Mouse (Mus musculus) hindbrain, embryonic 11.5 days (tissue): ENCODE results near the gene Dock4. TPM values are rescaled to one million over a fixed set of nuclear protein-coding genes. Genes with fewer than 3 reads are reported as not detected.
A peak's percentile ranks its signal among the peaks of the same experiment; 100 is the strongest.

Experiments
- ATAC-seq: fragments of 200-750 bp; cut with Nextera tagmentation; 2 replicates; pipeline ENCODE4 v1.8.0; 2017; ENCODE audit warnings: mild to moderate bottlenecking, moderate TSS enrichment, moderate library complexity; ENCODE audit not compliant: low FRiP score
- DNase-seq: peaks from one replicate; pipeline ENCODE4 v3.0.0-alpha.2; 2015; ENCODE audit warnings: low spot score
- H3K27ac ChIP-seq: fragments of 300-500 bp; sonication (generic); 2 replicates; pipeline ENCODE4 v1.5.1; 2014; ENCODE audit warnings: mild to moderate bottlenecking, low read depth, low read length
- H3K27me3 ChIP-seq: fragments of 300-500 bp; sonication (generic); 2 replicates; pipeline ENCODE4 v1.6.1; 2014; ENCODE audit warnings: mild to moderate bottlenecking, low read length, moderate library complexity, mixed read lengths; ENCODE audit not compliant: control insufficient read depth, insufficient read depth
- H3K36me3 ChIP-seq: fragments of 300-500 bp; sonication (generic); 2 replicates; pipeline ENCODE4 v1.6.1; 2014; ENCODE audit warnings: mild to moderate bottlenecking, low read length, moderate library complexity, mixed read lengths; ENCODE audit not compliant: control insufficient read depth, insufficient read depth
- H3K4me1 ChIP-seq: fragments of 300-500 bp; sonication (generic); replicated peaks from 2 replicates; pipeline ENCODE4 v1.6.1; 2014; ENCODE audit warnings: low read length, mixed read lengths; ENCODE audit not compliant: control insufficient read depth, insufficient read depth
- H3K4me2 ChIP-seq: fragments of 300-500 bp; sonication (generic); replicated peaks from 2 replicates; pipeline ENCODE4 v1.6.1; 2014; ENCODE audit warnings: mild to moderate bottlenecking, low read depth, low read length
- H3K4me3 ChIP-seq: fragments of 300-500 bp; sonication (generic); 2 replicates; pipeline ENCODE4 v1.5.1; 2014; ENCODE audit warnings: low read depth, low read length
- H3K9ac ChIP-seq: fragments of 300-500 bp; sonication (generic); 2 replicates; pipeline ENCODE4 v1.6.1; 2014; ENCODE audit warnings: low read depth, low read length
- H3K9me3 ChIP-seq: fragments of 300-500 bp; sonication (generic); 2 replicates; pipeline ENCODE4 v1.6.1; 2016; ENCODE audit warnings: low read length; ENCODE audit not compliant: control insufficient read depth
- WGBS: fragments of 180-500 bp; shearing (Covaris S2); extraction: QIAGEN DNeasy Blood & Tissue Kit; methylation state at CpG from one replicate; pipeline ENCODE4 v1.1.7; 2014; 5-methylcytosine and 5-hydroxymethylcytosine counted together
- polyA plus RNA-seq: library from polyadenylated mRNA; unstranded; fragments of >200 nt; fragmentation: Nextera tagmentation; extraction: Ambion mirVana; gene quantifications from 2 replicates; pipeline ENCODE4 v1.2.1, GENCODE M21; 2014

The Dock4 gene
- 19.8 and 29.4 TPM in 2 replicates for polyA plus RNA-seq

- no peaks in the 10 kb centered on the region for H3K36me3 ChIP-seq
- peak within 1 kb of the TSS; percentile 90 for H3K9ac ChIP-seq
- WGBS, result under 1% methylated on average over 71 of the region's 80 CpGs
- peak within 1 kb of the TSS; percentile 73 for H3K4me2 ChIP-seq
- DNase-seq (peak; percentile 99), ATAC-seq (peak; percentile 98)
- H3K9me3 ChIP-seq, result no peaks in the 10 kb centered on the region
- peak within 1 kb of the TSS; percentile 94 for H3K27ac ChIP-seq
- H3K27me3 ChIP-seq, result no peaks in the 10 kb centered on the region
- H3K4me1 ChIP-seq, result no peaks in the 10 kb centered on the region
- H3K4me3 ChIP-seq, result peak within 1 kb of the TSS; percentile 73
Measured at GRCm38 (mm10) chr12:40445648-40446449, at the start of gene Dock4, which contains the start of gene Zfp277. Gene Dock4 (plus strand): TSS chr12:40445952. Gene Zfp277 (minus strand): TSS chr12:40445902.

- no peak overlapping the region for H3K27ac ChIP-seq
- no peaks in the 10 kb centered on the region for H3K36me3 ChIP-seq
- no peaks in the 10 kb centered on the region for H3K4me1 ChIP-seq
- ATAC-seq (no peak), DNase-seq (no peak)
- no peaks in the 10 kb centered on the region for H3K27me3 ChIP-seq
- H3K4me3 ChIP-seq, result no peak overlapping the region
- H3K9me3 ChIP-seq, result no peaks in the 10 kb centered on the region
- no peak overlapping the region for H3K4me2 ChIP-seq
- no peak overlapping the region for H3K9ac ChIP-seq
- 80% methylated on average over 2 of the region's 2 CpGs for WGBS
Measured at GRCm38 (mm10) chr12:40398916-40399315, 46.8 kb upstream of the Dock4 start.

DNA sequence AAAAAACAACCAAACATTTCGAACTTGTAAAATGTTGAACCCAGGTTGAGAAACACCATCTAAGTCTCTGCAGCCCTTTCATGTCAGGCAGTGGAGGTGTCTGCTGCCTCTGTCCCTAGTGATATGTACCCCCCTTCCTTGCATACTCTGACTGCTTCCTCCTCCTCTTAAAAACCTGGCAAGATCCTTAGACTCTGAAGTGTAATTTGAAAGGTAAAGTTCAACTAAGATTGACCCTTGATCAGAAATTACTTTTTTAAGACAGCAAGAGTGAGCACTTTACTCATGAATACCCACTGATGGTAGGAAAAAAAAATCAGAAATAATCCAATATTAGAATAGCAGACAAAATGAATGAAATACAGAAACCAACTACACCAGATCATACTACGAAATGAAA is 46.4 kb upstream of the Dock4 start:
- WGBS, result 92% methylated on average over 2 of the region's 2 CpGs
- Histone ChIP-seq H3K4me1 (no peaks in the 10 kb centered on the region), H3K9me3 (no peaks in the 10 kb centered on the region), H3K4me2 (no peak overlapping the region), H3K36me3 (no peaks in the 10 kb centered on the region), H3K4me3 (no peak overlapping the region), H3K9ac (no peak overlapping the region), H3K27ac (no peak overlapping the region), H3K27me3 (no peaks in the 10 kb centered on the region)
- DNase-seq, result no peak
- ATAC-seq, result no peak

- no peaks in the 10 kb centered on the region for H3K9me3 ChIP-seq
Measured at GRCm38 (mm10) chr12:40399812-40400211, 45.9 kb upstream of the Dock4 start.

DNA sequence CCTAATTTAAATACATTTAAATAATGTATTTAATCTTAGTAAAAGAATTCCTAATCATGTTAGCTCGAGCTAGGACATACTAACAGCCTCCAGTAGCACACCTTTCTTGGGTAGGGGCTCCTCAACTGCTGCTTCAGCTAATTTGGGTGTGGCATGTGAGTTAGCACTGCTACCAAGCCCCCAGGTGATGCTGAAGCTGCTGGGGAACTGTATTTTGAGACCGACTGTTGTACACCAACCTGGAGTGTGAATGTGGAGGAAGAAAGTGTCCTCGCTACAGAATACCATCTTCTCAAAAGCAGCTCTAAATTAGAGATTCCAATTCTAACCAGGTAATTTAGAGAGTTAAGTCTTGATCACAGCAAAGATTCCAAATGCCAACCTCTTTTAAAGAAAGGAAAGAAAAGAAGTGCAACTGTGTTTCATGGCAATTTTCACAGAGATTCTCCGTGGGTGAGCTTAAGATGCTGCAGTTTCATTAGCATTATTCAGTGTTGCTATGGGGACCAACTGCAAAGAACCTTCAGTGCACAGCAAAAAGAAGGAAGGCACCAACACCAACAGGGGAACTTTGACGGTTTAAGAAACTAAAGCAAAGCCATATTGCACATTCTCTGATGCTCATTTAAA is 31.0 kb upstream of the Dock4 start:
- H3K4me1 ChIP-seq, result 0 out of 2 replicates have a peak, but pooled peaks cover 2% of the 10 kb centered on the region
- no peak for ATAC-seq
- no peaks in the 10 kb centered on the region for H3K27me3 ChIP-seq
- H3K4me2 ChIP-seq, result no peak overlapping the region
- no peak for DNase-seq
- WGBS, result 54% methylated on average over 5 of the region's 5 CpGs
- H3K4me3 ChIP-seq, result no peak overlapping the region
- H3K9me3 ChIP-seq, result no peaks in the 10 kb centered on the region
- no peak overlapping the region for H3K9ac ChIP-seq
- H3K36me3 ChIP-seq, result no peaks in the 10 kb centered on the region
- no peak overlapping the region for H3K27ac ChIP-seq

More at GRCm38 (mm10) chr12:40399812-40400211, 45.9 kb upstream of the Dock4 start:
- no peak overlapping the region for H3K27ac ChIP-seq
- DNase-seq (no peak), ATAC-seq (no peak)
- H3K36me3 ChIP-seq, result no peaks in the 10 kb centered on the region
- no peak overlapping the region for H3K9ac ChIP-seq
- no peak overlapping the region for H3K4me2 ChIP-seq
- WGBS, result 90% methylated on average over 10 of the region's 10 CpGs
- no peaks in the 10 kb centered on the region for H3K4me1 ChIP-seq
- no peaks in the 10 kb centered on the region for H3K27me3 ChIP-seq
- H3K4me3 ChIP-seq, result no peak overlapping the region

- 0 out of 2 replicates have a peak, but pooled peaks cover 2% of the 10 kb centered on the region for H3K4me1 ChIP-seq
Measured at GRCm38 (mm10) chr12:40415312-40415925, 30.3 kb upstream of the Dock4 start.

GRCm38 (mm10) chr12:40417257-40417656 is 28.5 kb upstream of the Dock4 start:
- 95% methylated on average over 4 of the region's 4 CpGs for WGBS
- no peak overlapping the region for H3K4me2 ChIP-seq
- no peak overlapping the region for H3K4me3 ChIP-seq
- H3K27ac ChIP-seq, result no peak overlapping the region
- no peaks in the 10 kb centered on the region for H3K36me3 ChIP-seq
- DNase-seq (no peak), ATAC-seq (no peak)
- no peaks in the 10 kb centered on the region for H3K9me3 ChIP-seq
- no peak overlapping the region for H3K9ac ChIP-seq
- H3K27me3 ChIP-seq, result no peaks in the 10 kb centered on the region
- H3K4me1 ChIP-seq, result 0 out of 2 replicates have a peak, but pooled peaks cover 2% of the 10 kb centered on the region

More at GRCm38 (mm10) chr12:40415312-40415925, 30.3 kb upstream of the Dock4 start:
- 73% methylated on average over 8 of the region's 8 CpGs for WGBS
- no peak overlapping the region for H3K27ac ChIP-seq
- no peaks in the 10 kb centered on the region for H3K27me3 ChIP-seq
- H3K36me3 ChIP-seq, result no peaks in the 10 kb centered on the region
- ATAC-seq, result no peak; the same call in 1 of the 2 replicates
- no peaks in the 10 kb centered on the region for H3K9me3 ChIP-seq
- no peak overlapping the region for H3K9ac ChIP-seq
- H3K4me3 ChIP-seq, result no peak overlapping the region
- no peak for DNase-seq
- no peak overlapping the region for H3K4me2 ChIP-seq

DNA sequence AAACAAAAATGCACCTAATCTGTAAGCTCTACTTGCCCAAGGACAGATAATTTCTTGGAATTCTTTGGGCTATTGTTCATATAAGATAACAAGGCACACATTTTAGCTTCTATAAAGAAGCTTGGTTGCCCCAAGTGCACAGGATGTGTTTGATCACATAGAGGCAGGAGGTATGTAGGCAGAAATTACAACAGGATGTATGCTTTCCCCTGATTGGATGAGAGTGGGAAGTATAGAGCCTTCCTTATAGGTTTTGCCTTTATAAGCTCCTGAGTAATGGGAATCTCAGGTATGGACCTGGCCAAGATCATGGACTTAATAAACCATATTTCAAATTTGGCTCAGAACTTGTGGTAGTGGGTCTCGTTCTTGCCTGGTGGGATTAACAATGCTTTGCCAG is 20.8 kb upstream of the Dock4 start:
- Histone ChIP-seq H3K4me1 (no peaks in the 10 kb centered on the region), H3K4me2 (no peak overlapping the region), H3K27me3 (no peaks in the 10 kb centered on the region), H3K9me3 (no peaks in the 10 kb centered on the region), H3K27ac (no peak overlapping the region), H3K4me3 (no peak overlapping the region), H3K9ac (no peak overlapping the region), H3K36me3 (no peaks in the 10 kb centered on the region)
- 100% methylated on average over 1 of the region's 1 CpGs for WGBS
- ATAC-seq (no peak), DNase-seq (no peak)
